Mouse (Mus musculus) granulocyte monocyte progenitor cell, adult 5-6 weeks (primary cell): Measurements from ENCODE around the gene Hsp90ab1. TPM values are rescaled to one million over a fixed set of nuclear protein-coding genes. Genes with fewer than 3 reads are reported as not detected.
A peak's percentile ranks its signal among the peaks of the same experiment; 100 is the strongest.

Experiments used
- ATAC-seq: replicated peaks from 2 replicates; pipeline ENCODE4 v1.8.0; 2016; ENCODE audit warnings: mild to moderate bottlenecking, moderate TSS enrichment, inconsistent platforms; ENCODE audit not compliant: poor library complexity, severe bottlenecking
- total RNA-seq, 2 experiments: library from RNA; stranded (forward) in 1 of 2; stranded (reverse) in 1 of 2; fragments of 200-712, 200-1000 nt in 1 of 2; fragments of >200 nt in 1 of 2; fragmentation: Nextera tagmentation in 1 of 2; gene quantifications; 2 replicates each; pipeline ENCODE4 v1.2.3; 2014 to 2017

Gene Hsp90ab1
- total RNA-seq, 2 experiments from 2014 or later, result 2,073 to 2,522 TPM

- 0 out of 2 replicates have a peak, but pooled peaks have one; percentile 1 for ATAC-seq
Observed at GRCm38 (mm10) chr17:45544873-45545277, 28.2 kb downstream of the Hsp90ab1 start.

- ATAC-seq, result no peak
Observed at GRCm38 (mm10) chr17:45544001-45544872, 28.8 kb downstream of the Hsp90ab1 start.

DNA sequence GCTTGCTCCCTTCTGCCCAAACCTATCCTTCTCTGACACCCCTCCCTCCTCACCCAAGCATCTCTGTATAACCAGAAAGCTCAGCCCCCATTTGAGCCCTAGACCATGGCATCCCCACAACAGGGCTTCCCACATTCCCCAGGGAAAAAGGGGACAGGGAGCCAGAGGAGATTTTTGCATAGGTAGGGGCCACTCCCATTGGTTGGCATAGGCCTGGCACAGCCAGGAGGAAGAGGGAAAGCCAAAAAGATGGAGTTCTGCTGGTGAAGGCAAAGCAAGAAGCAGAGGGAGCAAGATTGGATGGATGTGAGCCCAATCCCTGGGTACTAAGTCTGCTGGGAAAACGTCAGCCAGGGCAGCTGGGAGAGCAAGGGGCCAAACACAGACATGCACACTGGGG is 30.0 kb downstream of the Hsp90ab1 start:
- ATAC-seq, result no peak

- no peak for ATAC-seq
Observed at GRCm38 (mm10) chr17:45542705-45543104, 30.4 kb downstream of the Hsp90ab1 start.

GRCm38 (mm10) chr17:45542129-45542528 is 30.9 kb downstream of the Hsp90ab1 start:
- ATAC-seq, result no peak

DNA sequence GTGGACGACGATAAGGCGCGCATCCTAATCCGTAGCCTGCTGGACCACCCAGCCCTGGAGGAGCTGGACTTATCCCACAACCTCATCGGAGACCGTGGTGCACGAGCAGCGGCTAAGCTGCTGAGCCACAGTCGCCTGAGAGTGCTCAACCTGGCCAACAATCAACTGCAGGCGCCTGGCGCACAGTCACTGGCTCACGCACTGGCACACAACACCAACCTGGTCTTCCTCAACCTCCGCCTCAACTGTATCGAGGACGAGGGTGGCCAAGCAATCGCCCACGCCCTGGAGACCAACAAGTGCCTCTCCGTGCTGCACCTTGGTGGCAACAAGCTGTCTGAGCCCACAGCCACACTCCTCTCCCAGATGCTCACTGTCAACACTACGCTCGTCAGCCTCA is 33.4 kb downstream of the Hsp90ab1 start:
- no peak for ATAC-seq

- ATAC-seq, result no peak
Observed at GRCm38 (mm10) chr17:45538394-45538793, 34.7 kb downstream of the Hsp90ab1 start.

GRCm38 (mm10) chr17:45536264-45536663 is 36.8 kb downstream of the Hsp90ab1 start:
- ATAC-seq, result peak; percentile 62

DNA sequence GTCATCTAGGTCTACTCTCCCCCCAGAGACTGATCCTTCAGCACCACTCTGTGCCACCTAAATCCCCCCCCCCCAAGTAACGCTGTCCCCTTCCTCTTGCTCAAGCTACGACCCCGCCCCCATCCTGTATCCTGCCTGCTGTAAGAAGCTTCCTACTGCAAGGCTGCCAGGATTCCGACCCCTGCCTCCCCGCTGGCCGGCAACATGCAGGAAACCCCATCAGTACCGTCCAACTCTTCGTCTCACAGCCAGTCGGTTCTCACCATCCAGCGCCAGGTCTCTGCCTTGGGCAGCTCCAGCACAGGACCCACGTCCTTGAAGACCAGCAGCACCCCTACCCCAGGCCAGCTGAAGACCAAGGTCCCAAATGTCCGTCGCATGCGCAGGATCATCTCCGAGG is 40.2 kb downstream of the Hsp90ab1 start:
- ATAC-seq, result no peak

DNA sequence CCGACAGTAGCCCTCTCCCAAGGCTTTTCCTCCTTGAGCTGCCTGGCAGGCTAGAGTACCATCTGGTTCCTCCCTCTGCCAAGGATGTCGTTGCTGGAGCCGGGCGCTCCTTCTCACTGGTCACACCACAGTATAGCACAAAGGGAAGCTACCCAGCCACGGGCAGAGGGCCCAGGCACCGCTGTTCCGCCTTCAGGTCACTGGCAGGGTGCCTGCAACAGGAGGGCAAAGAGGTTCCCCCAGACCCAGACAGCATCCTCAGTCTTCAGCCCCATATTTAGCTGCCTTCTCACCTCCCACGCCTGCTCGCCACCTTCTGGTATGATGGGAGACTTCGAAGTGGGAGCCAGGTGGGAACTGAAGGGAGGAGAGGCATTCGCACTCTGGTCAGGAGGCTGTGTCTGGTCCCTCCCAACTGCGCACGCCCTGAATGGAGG is 42.7 kb downstream of the Hsp90ab1 start:
- no peak for ATAC-seq

GRCm38 (mm10) chr17:45526571-45526970 is 46.5 kb downstream of the Hsp90ab1 start:
- no peak for ATAC-seq

GRCm38 (mm10) chr17:45524961-45525360 is 48.1 kb downstream of the Hsp90ab1 start:
- no peak for ATAC-seq

DNA sequence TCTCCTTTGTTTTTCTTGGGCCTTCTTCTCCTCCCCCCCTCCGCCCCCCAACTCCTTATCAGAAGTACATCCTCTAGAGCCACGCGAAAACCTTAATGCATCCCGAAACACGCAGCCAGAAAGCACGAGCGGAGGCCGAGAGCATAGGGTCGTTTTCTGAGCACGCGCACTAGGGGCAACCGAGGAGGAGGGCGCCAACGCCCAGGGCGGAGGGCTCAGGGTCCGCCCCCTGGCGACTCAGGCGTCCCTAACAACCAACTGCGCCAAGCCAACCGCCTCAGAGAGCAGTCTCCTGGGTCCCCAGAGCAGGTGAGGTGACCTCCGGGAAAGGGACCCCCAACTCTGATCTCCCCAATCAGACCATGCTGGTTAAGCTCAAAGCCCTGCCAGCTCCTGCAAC is 49.8 kb downstream of the Hsp90ab1 start, which contains the start of gene Tcte1:
TSS of gene Tcte1 (plus strand) at position 172 of the 400 bp plus-strand sequence.
- ATAC-seq, result no peak; the same call in 1 of the 2 replicates

DNA sequence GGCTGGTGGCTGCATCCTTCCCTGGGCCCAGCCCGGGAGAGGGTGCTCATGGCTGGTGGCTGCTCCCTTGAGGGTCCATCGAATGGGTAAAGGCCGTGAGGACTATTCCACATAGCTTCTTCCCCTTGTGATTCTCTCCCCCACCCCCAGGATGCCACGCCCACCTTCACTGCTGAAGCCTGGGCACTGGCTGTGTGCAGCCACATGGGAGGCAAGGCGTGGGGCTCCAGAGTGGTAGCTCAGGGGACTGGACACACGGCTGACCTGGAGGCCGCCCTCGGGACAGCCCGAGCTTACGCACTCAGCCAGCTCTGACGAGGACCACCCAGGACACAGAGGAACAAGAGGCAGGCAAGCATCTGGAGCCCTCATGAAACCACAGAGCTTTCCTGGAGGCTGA is 52.9 kb downstream of the Hsp90ab1 start:
- ATAC-seq, result no peak

DNA sequence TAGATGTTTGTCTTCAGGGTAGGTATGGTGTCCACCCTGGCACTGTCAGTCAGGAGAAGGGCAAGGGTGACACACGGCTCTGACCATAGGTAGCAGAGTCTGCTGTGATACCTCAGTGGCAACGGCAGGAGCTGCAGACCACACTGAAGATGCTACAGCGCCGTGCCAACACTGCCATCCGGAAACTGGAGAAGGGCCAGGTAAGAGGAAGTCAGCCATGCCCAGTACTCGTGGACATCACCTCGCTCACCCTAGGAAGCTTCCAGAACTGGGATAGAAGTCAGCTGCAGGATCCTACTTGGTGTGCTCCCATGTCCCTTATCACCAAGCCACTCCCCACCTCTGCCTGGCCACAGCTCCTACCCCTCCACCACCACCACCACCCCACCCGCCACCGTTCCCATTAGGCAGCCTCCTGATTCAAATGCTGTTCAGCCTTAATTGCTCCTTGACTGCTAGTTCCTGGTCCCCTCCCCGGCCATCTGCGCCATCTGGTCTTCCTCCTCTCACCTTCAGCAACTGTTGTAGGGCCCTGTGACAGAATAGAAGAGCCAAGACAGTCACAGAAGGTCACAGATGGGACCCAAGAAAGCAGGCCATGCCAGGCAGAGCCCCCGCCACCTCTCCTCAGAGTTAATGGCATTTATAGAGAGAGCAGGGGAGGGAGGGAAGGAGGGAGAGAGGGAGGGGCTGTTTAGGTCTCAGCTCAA is 54.1 kb downstream of the Hsp90ab1 start:
- ATAC-seq, result no peak

Other genes starting within 250 kb of the Hsp90ab1 start
- 61.9 and 82.9 TPM in 2 replicates for gene Cdc5l, start 139.5 kb downstream of the Hsp90ab1 start, total RNA-seq (2014; fragmentation: Nextera tagmentation)
- 118 and 137 TPM in 2 replicates for gene Cdc5l, start 139.5 kb downstream of the Hsp90ab1 start, total RNA-seq (2017)
- gene Spats1, start 97.9 kb downstream of the Hsp90ab1 start, total RNA-seq (2014; fragmentation: Nextera tagmentation), result not detected in 2 replicates
- 0.10 TPM in 1 of 2 replicates, not detected in the other for gene Spats1, start 97.9 kb downstream of the Hsp90ab1 start, total RNA-seq (2017)
- gene Aars2, start 66.4 kb downstream of the Hsp90ab1 start, total RNA-seq (2014; fragmentation: Nextera tagmentation), result 5.5 and 7.3 TPM in 2 replicates
- 8.3 and 12.1 TPM in 2 replicates for gene Aars2, start 66.4 kb downstream of the Hsp90ab1 start, total RNA-seq (2017)
- not detected in 2 replicates for gene Tcte1, start 49.8 kb downstream of the Hsp90ab1 start, total RNA-seq (2014; fragmentation: Nextera tagmentation)
- not detected in 2 replicates for gene Tcte1, start 49.8 kb downstream of the Hsp90ab1 start, total RNA-seq (2017)
- gene Tmem151b, start 23.6 kb downstream of the Hsp90ab1 start, total RNA-seq (2014; fragmentation: Nextera tagmentation), result not detected in 2 replicates
- gene Tmem151b, start 23.6 kb downstream of the Hsp90ab1 start, total RNA-seq (2017), result not detected in 2 replicates
- gene Nfkbie, start 17.6 kb downstream of the Hsp90ab1 start, total RNA-seq (2014; fragmentation: Nextera tagmentation), result 4.6 and 7.8 TPM in 2 replicates
- 4.9 and 6.0 TPM in 2 replicates for gene Nfkbie, start 17.6 kb downstream of the Hsp90ab1 start, total RNA-seq (2017)
- gene Slc35b2, start 9.4 kb downstream of the Hsp90ab1 start, total RNA-seq (2014; fragmentation: Nextera tagmentation), result 88.5 and 124 TPM in 2 replicates
- 39.3 and 77.1 TPM in 2 replicates for gene Slc35b2, start 9.4 kb downstream of the Hsp90ab1 start, total RNA-seq (2017)
- 60.7 and 107 TPM in 2 replicates for gene Slc29a1, start 26.3 kb upstream of the Hsp90ab1 start, total RNA-seq (2014; fragmentation: Nextera tagmentation)
- 53.2 and 74.0 TPM in 2 replicates for gene Slc29a1, start 26.3 kb upstream of the Hsp90ab1 start, total RNA-seq (2017)
- not detected in 2 replicates for gene Mymx, start 28.8 kb upstream of the Hsp90ab1 start, total RNA-seq (2014; fragmentation: Nextera tagmentation)
- gene Mymx, start 28.8 kb upstream of the Hsp90ab1 start, total RNA-seq (2017), result not detected in 2 replicates
- gene Capn11, start 86.1 kb upstream of the Hsp90ab1 start, total RNA-seq (2014; fragmentation: Nextera tagmentation), result 0.26 TPM in 1 of 2 replicates, not detected in the other
- 0.69 TPM in 1 of 2 replicates, not detected in the other for gene Capn11, start 86.1 kb upstream of the Hsp90ab1 start, total RNA-seq (2017)
- gene Mrpl14, start 113.1 kb upstream of the Hsp90ab1 start, total RNA-seq (2014; fragmentation: Nextera tagmentation), result 81.2 and 91.4 TPM in 2 replicates
- gene Mrpl14, start 113.1 kb upstream of the Hsp90ab1 start, total RNA-seq (2017), result 10.6 and 36.8 TPM in 2 replicates
- 4.0 and 7.5 TPM in 2 replicates for gene Tmem63b, start 113.6 kb upstream of the Hsp90ab1 start, total RNA-seq (2014; fragmentation: Nextera tagmentation)
- gene Tmem63b, start 113.6 kb upstream of the Hsp90ab1 start, total RNA-seq (2017), result 3.4 and 5.6 TPM in 2 replicates
- gene 1600014C23Rik, start 160.6 kb upstream of the Hsp90ab1 start, total RNA-seq (2014; fragmentation: Nextera tagmentation), result not detected in 2 replicates
- gene 1600014C23Rik, start 160.6 kb upstream of the Hsp90ab1 start, total RNA-seq (2017), result not detected in 2 replicates